Mouse (Mus musculus): ENCODE measurements around the gene 4931428L18Rik. TPM values are rescaled to one million over a fixed set of nuclear protein-coding genes. Genes with fewer than 3 reads are reported as not detected.

4931428L18Rik gene
- polyA plus RNA-seq (2012; ENCODE audit: insufficient read depth, insufficient read length, missing spikeins), result 2.7 TPM in 2 replicates

GRCm38 (mm10) chr1:31222564-31222963 is at the start of gene 4931428L18Rik, which contains the start of gene Pih1d3:
Gene 4931428L18Rik, minus strand, starts transcription at chr1:31222684.
Gene Pih1d3, plus strand, starts transcription at chr1:31222838.
- no peak within 1 kb of the TSS for H3K4me3 ChIP-seq (ENCODE audit: insufficient read depth, low read depth, low read length)
- H3K4me1 ChIP-seq (ENCODE audit: control insufficient read depth, insufficient read depth, insufficient read length, low read length), result no peaks in the 10 kb centered on the region
- H3K27ac ChIP-seq (replicated peaks; ENCODE audit: low read depth, low read length), result no peak within 1 kb of the TSS

DNA sequence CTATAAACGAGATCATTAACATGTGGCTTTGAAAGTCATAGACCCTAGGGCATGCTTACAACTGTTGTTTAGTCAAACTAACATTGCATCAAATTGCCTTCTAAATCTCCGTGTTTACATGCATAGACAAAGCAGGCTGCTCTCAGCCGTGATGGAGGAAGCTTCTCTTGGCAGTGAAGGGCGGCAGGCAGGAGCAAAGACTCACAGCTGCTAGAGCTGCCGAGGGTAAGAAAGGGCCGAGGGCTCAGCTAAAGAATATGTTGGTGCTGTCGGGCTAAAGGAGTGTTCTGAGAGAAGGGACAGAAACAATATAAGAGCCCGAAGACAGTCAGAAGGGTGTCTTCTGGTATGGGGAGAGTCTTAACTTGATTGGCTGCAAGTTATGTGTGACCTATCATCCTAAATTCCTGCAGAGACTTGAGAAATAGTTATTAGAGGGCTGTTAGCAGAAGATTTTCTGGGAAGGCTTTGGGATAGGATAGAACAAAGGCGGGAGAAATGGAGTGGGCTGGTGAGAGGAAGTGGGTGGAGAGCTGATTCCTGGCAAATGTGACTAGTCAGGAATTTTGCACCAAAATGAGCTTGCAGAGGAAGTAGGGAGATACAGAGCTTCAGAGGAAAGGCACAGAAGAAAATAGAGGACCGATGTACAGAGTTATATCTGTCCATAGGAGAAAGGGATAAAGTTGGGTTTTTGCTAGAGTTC is 37.9 kb upstream of the 4931428L18Rik start:
- H3K27ac ChIP-seq (replicated peaks; ENCODE audit: low read depth, low read length), result no peak overlapping the region
- H3K4me1 ChIP-seq (ENCODE audit: control insufficient read depth, insufficient read depth, insufficient read length, low read length), result no peaks in the 10 kb centered on the region
- no peak overlapping the region for H3K4me3 ChIP-seq (ENCODE audit: insufficient read depth, low read depth, low read length)

DNA sequence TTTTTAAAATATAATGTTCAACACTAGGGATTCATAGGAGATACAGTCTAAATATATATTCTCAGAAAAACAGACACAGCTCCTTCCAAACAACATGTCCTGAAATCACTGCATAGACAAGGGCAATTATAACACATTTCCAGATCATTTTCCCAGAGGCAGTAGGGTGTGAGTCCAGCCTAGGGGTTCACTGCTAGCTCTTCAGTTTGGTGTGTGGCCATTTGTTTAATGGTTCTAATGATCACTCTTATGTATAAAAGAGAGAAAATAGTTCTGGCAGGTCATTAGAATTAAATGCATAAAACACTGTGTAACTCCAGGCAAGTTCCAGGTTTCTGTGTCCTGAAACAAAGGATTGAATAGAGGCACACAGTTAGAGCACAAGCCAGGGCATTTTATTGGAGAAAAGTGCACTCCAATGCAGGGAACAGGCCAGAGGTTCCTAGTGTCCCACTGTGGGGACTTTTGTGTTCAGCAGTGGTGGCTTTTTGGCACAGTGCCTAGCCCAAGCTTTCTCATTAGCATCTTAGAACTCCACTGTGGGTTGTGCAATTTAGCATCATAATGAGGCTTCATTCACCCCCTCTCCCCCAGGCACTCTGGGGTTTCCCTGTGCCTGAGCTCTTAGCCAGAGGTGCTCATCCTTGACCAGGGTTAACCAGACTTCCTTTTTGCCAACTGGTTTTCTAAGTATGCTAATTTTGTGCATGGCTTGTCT is 11.0 kb upstream of the 4931428L18Rik start:
- Histone ChIP-seq H3K4me1 (ENCODE audit: control insufficient read depth, insufficient read depth, insufficient read length, low read length) (no peaks in the 10 kb centered on the region), H3K27ac (replicated peaks; ENCODE audit: low read depth, low read length) (no peak overlapping the region), H3K4me3 (ENCODE audit: insufficient read depth, low read depth, low read length) (no peak overlapping the region)

DNA sequence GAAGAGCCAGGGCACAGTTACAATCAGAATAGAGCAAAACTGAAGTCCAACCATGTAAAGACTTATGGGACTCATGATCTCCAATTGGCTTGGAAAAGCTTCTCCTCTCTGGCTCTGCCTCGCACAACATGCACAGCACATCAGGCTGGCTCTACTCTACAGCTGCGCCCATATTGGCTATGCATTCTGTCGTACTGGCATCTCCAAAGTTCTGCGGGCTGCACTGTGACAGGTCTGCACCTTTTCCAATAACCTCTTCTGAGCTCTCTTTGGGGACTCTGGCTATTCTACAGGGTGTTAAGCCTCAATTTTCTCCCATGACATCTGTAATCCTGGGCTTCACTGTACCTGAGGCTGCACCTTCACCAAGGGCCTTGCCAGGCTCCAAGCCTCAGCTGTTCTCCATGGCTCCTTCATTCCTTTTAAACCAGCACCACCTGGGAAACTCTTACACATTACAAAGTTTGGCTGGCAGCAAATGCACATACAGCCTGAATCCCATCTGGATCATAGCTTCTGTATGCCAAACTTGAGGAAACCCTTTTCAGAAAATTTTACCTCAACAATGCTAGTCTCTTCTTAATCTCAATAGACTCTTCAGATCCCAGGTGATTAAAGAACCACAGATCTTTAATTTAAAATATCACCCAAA is 1.8 kb downstream of the 4931428L18Rik start:
- Histone ChIP-seq H3K4me3 (ENCODE audit: insufficient read depth, low read depth, low read length) (no peak overlapping the region), H3K27ac (replicated peaks; ENCODE audit: low read depth, low read length) (no peak overlapping the region), H3K4me1 (ENCODE audit: control insufficient read depth, insufficient read depth, insufficient read length, low read length) (no peaks in the 10 kb centered on the region)

- H3K4me3 ChIP-seq (ENCODE audit: insufficient read depth, low read depth, low read length), result no peak overlapping the region
- no peak overlapping the region for H3K27ac ChIP-seq (replicated peaks; ENCODE audit: low read depth, low read length)
- no peaks in the 10 kb centered on the region for H3K4me1 ChIP-seq (ENCODE audit: control insufficient read depth, insufficient read depth, insufficient read length, low read length)
These were observed 7.7 kb downstream of the 4931428L18Rik start for GRCm38 (mm10) chr1:31214831-31215230.

DNA sequence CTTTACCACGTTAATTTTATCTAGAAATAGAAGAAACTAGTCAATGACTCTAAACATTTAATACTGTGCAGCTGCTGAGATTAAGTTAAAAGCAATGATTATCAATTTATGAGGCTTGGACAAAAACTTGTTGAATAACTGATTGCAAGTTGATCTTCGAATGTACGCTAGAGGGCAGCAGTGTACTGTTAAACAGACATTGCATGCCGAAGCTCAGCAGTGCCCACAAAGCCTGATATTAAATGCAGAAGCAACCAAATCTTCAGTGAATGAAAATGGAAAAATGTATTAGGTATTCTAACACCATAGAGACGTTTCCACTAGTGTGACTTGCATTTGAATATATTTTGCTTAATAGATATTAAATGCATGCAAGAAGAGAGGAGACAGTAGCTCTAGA is 12.3 kb downstream of the 4931428L18Rik start:
- no peaks in the 10 kb centered on the region for H3K4me1 ChIP-seq (ENCODE audit: control insufficient read depth, insufficient read depth, insufficient read length, low read length)
- no peak overlapping the region for H3K27ac ChIP-seq (replicated peaks; ENCODE audit: low read depth, low read length)
- no peak overlapping the region for H3K4me3 ChIP-seq (ENCODE audit: insufficient read depth, low read depth, low read length)

- H3K4me3 ChIP-seq (ENCODE audit: insufficient read depth, low read depth, low read length), result no peak overlapping the region
- H3K4me1 ChIP-seq (ENCODE audit: control insufficient read depth, insufficient read depth, insufficient read length, low read length), result no peaks in the 10 kb centered on the region
- no peak overlapping the region for H3K27ac ChIP-seq (replicated peaks; ENCODE audit: low read depth, low read length)
These were observed 16.7 kb downstream of the 4931428L18Rik start for GRCm38 (mm10) chr1:31205770-31206169.

DNA sequence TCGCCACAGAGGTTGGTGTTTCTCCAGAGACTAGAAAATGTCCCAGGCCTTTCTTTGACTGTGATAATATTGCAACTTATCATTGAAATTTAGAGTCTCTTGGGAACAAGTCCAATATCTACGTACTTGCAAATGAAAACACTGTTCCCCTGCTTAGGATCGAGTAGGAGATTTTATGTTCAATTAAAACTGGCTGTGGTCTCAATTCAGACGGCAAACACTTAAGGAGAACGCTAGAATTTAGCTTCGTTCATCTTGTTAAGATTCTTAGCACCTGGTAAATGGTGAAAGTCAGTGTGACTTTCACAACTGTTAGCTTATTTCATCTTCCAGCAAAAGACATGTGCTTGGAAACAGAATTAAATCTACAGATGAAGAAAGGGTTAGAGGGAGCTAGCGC is 17.1 kb downstream of the 4931428L18Rik start:
- no peak overlapping the region for H3K27ac ChIP-seq (replicated peaks; ENCODE audit: low read depth, low read length)
- H3K4me1 ChIP-seq (ENCODE audit: control insufficient read depth, insufficient read depth, insufficient read length, low read length), result no peaks in the 10 kb centered on the region
- H3K4me3 ChIP-seq (ENCODE audit: insufficient read depth, low read depth, low read length), result no peak overlapping the region

DNA sequence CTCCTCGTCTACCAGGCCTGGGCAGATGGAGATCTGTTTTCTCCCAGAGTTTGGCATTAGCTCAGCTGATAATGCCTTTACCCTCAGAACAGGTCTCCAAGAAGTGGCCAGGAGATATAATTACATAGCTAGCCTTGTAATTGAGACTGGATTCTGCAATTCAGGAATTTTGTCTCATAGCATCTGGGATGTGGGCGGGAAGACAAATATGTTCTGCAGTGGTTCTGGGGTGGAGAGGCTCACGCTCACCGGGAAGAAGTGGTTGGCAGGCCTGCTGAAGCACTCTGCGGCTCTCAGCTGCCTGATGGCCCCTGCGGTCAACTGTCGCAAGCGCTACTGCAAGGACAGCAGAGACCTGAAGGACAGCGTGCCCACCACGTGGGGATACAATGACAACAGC is 18.7 kb downstream of the 4931428L18Rik start:
- Histone ChIP-seq H3K4me1 (ENCODE audit: control insufficient read depth, insufficient read depth, insufficient read length, low read length) (no peaks in the 10 kb centered on the region), H3K27ac (replicated peaks; ENCODE audit: low read depth, low read length) (no peak overlapping the region)

GRCm38 (mm10) chr1:31196959-31197358 is 25.5 kb downstream of the 4931428L18Rik start:
- H3K4me3 ChIP-seq (ENCODE audit: insufficient read depth, low read depth, low read length), result no peak overlapping the region
- H3K27ac ChIP-seq (replicated peaks; ENCODE audit: low read depth, low read length), result no peak overlapping the region
- no peaks in the 10 kb centered on the region for H3K4me1 ChIP-seq (ENCODE audit: control insufficient read depth, insufficient read depth, insufficient read length, low read length)

More for the DNA sequence above, 18.7 kb downstream of the 4931428L18Rik start:
- no peak overlapping the region for H3K4me3 ChIP-seq (ENCODE audit: insufficient read depth, low read depth, low read length)

DNA sequence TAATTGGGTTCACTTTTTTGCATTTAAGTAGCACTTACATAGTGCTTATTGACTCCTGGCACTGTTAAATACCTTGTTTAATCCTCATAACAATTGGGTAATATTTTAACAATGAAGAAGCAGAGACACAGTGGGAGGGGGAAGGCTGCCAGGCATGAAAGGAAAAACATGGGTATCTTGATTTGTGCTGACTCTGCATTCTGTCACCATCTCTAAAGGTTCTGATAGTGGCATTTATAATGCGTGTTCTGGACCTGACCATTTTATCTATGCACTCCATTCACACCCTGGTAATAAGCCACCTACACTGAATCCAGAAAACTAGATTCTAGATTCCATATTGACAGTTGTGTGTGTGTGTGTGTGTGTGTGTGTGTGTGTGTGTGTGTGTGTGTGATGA is 26.9 kb downstream of the 4931428L18Rik start:
- no peak overlapping the region for H3K4me3 ChIP-seq (ENCODE audit: insufficient read depth, low read depth, low read length)
- no peaks in the 10 kb centered on the region for H3K4me1 ChIP-seq (ENCODE audit: control insufficient read depth, insufficient read depth, insufficient read length, low read length)
- no peak overlapping the region for H3K27ac ChIP-seq (replicated peaks; ENCODE audit: low read depth, low read length)

- Histone ChIP-seq H3K27ac (replicated peaks; ENCODE audit: low read depth, low read length) (no peak overlapping the region), H3K4me1 (ENCODE audit: control insufficient read depth, insufficient read depth, insufficient read length, low read length) (no peaks in the 10 kb centered on the region), H3K4me3 (ENCODE audit: insufficient read depth, low read depth, low read length) (no peak overlapping the region)
These were observed 32.1 kb downstream of the 4931428L18Rik start for GRCm38 (mm10) chr1:31190237-31190866.

DNA sequence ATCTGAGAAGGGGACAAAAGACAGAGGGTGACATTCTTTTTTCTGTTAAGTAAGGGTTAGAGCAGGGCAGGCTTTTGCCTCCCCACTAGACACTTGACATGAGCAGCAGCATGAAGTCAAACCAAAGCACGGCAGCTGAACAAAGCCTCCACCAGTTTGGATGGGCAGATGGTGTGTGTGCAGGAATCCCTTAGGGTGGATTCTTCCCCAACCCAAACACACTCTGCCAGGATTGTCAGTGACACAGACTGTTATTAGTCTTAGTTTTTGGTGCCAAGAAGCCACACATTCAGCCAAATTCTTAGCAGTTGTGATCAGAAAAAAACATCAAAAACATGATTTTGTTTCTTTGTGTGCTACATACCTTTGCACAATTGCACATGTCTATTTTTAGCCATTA is 44.2 kb downstream of the 4931428L18Rik start:
- H3K4me3 ChIP-seq (ENCODE audit: insufficient read depth, low read depth, low read length), result no peak overlapping the region
- no peaks in the 10 kb centered on the region for H3K4me1 ChIP-seq (ENCODE audit: control insufficient read depth, insufficient read depth, insufficient read length, low read length)
- H3K27ac ChIP-seq (replicated peaks; ENCODE audit: low read depth, low read length), result no peak overlapping the region

DNA sequence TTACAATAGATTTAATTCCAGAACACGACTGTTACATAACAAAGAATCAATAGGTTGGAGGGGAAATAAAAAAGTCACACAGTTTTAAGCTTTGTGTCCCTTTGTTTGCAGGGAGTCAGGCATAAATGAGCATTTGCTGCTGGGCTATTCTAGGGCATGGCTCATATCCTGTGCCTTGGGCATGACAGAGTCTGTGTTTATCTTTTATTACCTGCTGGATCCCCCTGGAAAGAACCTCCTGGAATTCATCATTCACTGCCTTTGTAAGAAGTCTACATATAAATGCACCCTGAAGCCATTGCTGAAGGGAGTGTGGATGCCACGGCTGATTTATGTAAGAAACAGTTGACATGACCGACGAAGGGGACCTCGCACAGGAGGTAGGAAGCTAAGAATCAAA is 46.4 kb downstream of the 4931428L18Rik start, which contains the start of gene Lgsn:
Gene Lgsn (plus strand): TSS at position 301 of the 400 bp plus-strand sequence.
- no peak within 1 kb of the TSS for H3K27ac ChIP-seq (replicated peaks; ENCODE audit: low read depth, low read length)
- H3K4me1 ChIP-seq (ENCODE audit: control insufficient read depth, insufficient read depth, insufficient read length, low read length), result no peaks in the 10 kb centered on the region
- no peak within 1 kb of the TSS for H3K4me3 ChIP-seq (ENCODE audit: insufficient read depth, low read depth, low read length)

DNA sequence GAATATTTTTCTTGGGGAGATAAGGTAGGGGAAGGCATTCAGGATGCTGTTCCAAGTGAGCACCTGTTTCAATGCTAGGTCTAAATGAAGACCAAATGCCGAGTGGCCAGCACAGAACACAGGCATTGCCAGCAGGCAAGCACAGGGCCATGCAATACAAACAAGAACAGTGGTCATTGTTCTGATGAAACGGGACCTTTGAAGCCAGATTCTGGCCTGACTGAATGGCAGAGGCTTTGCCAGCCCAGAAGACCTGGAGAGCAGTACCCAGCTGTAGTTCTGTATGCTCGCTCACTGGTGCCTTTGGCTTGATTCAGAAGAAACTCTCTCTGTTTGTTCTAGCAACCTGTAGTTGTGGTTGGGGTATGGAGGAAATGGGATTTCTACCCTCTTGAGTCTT is 47.1 kb downstream of the 4931428L18Rik start:
- no peaks in the 10 kb centered on the region for H3K4me1 ChIP-seq (ENCODE audit: control insufficient read depth, insufficient read depth, insufficient read length, low read length)
- H3K4me3 ChIP-seq (ENCODE audit: insufficient read depth, low read depth, low read length), result no peak overlapping the region
- H3K27ac ChIP-seq (replicated peaks; ENCODE audit: low read depth, low read length), result no peak overlapping the region
